Mouse (Mus musculus) spleen, postnatal 4 days (tissue): ENCODE data around the gene Taf1a.
"Not testable (repeated sequence)": the region's sequence is repeated elsewhere in the genome, so short reads cannot be mapped to it uniquely, and the experiment has no call there.

Experiments used
- DNase-seq, 2 experiments: peaks; one replicate each; pipeline ENCODE4 v3.0.0; 2022; ENCODE audit warnings: low spot score in 2 of 2

Gene Taf1a

DNA sequence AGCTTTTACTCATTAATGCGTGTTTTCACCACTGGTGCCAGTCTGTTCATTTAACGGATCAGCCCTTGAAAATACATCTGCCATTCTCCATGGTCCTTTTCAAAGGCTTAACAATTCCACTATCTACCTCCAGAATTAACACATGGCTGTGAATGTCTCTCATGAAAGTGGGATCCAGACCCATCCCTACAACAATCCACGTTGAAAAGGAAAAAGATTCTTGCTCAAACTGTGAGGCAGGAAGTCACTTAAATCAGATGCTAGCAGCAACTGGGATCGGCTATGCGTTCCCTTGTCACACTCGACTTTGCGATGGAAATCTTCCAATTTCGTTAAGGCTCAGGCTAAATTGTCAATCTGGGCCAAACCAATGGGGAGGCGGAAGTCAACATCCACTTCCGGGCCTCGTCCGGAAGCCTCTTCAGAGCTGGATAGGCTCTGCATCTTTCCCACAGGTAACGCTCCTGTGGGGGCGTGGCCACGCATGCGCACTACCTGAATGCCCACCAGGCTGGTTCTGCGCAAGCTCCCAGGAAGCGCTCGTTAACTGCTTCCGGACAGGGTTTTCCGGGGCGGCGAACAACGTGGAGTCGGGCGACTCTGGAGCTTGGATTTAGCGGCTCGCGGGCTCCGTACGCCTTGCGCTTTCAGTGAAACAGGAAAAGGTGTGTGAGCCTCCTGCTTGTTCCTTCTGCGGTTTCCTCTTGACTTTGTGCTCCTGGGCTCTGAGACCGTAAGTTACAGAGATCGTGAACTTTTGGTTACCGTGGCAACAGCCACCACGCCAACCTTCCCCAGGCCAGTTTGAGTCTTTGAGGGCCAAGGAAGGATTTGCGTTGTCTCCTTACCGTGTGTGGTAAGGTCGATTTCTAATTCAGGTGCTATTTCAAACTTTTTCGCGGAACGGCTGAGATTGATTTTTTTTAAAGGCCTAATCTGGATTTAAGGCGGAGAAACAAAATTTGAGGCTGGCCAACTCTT lies at the start of gene Taf1a:
Gene Taf1a, plus strand, starts transcription at position 556 of the 981 bp plus-strand sequence.
- DNase-seq, result peak; percentile 83 to 91

DNA sequence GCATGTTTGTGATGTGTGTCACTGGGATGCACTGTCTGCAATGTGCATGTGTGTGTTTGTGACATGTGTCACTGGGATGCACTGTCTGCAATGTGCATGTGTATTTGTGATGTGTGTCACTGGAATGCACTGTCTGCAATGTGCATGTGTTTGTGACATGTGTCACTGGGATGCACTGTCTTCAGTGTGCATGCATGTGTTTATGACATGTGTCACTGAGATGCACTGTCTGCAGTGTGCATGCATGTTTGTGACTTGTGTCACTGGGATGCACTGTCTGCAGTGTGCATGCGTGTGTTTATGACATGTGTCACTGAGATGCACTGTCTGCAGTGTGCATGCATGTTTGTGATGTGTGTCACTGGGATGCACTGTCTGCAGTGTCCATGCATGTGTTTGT lies 45.9 kb upstream of the Taf1a start:
- not testable (repeated sequence) for DNase-seq

DNA sequence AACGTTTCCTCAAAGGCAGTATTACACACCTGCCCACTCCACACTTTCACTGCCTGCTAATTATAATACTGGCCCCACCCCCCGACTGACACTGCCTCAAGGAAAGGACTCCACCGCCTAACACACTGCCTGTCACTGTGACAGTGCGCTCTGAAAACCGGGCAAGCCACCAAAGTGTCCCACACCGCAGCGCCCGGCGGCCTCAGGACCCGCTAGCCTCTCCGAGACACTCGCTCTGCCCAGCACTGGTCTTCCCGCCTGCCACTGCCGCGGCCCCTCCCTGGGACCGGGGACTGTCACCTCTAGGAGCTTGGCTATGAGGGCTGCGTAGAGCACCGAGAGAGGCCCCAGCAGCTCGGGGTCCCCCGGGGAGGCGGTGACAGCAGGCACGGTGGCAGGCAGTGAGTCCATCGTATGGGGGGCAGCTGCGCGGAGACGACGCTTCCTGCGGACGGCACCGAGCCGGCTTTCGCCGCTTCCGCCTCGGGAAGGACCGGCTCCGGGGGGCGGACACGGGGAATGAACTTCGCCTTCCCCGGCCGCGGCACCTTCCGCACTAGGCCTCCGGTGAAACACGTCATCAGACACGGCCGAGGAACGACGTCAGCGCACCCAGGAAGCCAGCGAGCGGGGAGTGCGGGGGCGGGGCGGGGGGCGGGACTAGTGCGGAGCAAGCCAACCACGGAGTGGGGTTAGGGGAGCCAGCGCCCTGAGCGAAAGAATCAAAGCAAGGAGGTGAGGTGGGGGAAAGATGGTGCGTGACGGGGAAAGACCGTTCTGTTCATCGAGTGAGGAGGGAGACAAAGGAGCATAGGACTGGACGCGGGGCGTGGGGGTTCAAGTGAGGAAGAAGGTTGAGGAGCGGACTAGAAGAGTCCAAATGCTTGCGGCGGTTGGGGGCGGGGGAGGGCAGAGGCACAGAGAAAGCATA lies 43.6 kb upstream of the Taf1a start:
- DNase-seq, result peak; percentile 88 to 95

DNA sequence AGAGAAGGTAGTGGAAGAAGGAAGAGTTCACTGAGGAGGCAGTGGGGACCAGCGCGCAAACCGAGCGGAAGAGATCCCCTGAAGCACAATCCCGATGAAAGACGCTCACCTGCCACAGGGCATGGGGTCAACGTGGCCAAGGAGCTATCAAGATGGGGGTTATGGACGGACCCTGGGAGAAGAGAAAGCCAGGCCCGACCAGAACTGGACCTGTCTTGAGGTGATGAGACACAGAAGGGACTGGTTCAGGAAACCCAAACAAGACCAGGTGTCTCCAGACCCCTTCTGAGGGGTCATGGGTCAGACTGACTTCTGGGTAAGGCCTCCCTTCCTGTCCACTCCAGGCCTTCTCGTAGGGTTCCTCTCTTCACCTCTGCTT lies 43.0 kb upstream of the Taf1a start:
- DNase-seq, result no peak

DNA sequence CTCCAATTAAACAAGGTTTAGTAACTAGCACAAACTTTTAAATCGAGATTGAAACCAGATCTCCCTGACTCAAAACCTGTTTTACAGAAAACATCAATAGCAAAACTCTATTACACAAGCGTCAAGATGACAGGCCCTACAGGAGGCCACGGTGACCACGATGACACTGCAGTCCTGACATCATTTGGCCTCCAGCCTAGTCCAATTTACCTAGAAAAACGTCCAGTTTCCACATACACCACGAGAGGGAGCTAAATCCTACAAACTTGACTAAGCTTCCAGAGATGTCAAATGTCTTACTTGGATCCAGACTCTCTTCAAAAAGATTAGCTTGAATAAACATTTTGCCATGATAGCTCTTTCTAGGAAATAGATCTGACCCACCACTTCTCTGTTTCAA lies 38.9 kb upstream of the Taf1a start:
- peak; percentile 61 to 73 for DNase-seq

DNA sequence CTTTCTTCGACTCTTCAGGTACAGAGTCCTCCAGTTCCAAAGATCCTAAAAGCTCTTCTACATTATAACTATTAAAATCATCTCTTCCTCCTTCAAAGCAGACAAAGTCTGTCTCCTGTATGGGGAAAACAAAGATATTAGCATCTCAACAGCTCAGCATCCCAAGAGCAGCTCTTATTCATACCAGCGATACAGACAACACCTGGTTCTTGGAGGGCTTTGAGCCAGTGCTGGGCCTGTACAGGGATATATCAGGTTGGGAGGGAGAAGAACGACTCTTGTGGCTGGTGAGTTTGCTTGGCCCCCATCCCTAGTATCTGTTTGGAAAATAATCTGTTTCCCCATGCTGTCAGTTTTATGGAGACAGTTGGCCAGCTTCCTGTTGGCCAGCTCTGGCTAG lies 29.9 kb upstream of the Taf1a start:
- DNase-seq, result no peak

DNA sequence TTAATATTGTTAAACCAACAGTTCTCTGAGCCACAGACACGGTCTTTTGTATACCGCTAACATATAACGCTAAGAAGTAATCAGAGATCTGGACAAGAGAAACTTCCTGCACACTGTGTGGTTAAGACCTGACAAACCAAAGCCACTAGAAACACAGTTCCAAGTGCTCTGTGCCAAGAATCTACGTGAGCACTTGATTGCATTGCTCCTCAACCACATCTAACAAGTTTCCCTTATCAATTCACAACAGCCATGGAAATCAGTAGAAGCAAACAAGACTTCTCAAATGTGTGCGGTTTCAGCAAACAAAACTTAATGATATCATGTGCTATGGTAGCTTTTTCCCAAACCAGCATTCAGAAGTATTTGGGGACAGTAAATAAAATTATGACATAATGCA lies 26.5 kb upstream of the Taf1a start:
- no peak for DNase-seq

DNA sequence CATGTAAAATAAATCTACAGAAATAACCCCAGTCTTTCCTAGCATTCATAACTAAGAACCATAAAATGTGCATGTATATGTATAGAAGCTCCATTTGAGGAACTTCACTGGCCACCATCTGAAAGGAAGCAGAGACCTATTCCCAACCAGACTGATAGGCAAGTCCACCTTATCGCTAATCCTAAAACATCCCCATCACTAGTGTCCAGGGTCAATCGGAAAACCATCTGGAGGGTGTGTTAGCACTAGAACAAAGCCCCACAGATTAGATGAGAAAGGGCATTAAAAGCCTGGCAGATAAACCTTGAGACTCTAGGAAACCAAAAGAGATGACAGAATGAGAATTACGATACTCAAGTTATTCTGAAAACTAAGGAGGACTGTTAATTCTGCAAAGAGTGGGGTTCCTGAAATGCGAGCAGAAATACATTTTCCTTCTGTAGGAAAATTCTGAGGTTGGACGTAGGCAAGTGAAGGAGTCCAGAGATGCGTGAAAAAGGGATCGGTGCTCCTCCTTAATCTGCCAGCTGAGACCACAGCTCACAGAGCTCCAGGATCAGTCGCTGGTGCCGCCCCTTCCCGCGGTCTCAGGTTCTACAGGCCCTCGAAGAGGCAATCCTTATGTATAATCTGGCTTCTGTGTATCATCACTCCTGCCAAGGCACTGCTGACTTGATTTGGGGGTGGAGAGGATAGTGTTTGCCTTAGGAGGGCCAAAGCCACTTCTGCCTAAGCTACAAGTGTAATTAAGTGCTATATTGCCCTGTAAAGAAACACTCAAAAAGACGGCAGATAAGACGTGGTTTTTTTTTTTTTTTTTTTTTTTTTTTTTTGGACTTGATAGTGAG lies 25.8 kb upstream of the Taf1a start:
- DNase-seq, result no peak

DNA sequence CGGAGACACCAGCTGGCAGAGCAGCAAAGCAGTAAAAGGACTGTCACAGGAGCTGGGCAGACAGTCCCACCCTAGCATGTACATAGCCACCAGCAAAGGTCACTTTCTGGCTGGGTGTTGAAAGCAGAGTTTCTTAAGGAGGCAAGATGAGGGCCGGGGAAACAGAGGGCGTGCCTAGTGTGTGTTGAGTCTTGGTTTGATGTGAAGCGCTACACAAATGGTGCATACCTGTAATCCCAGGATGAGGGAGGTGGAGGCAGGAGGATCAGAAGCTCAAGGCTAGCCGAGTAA lies 25.3 kb upstream of the Taf1a start:
- DNase-seq, result no peak

DNA sequence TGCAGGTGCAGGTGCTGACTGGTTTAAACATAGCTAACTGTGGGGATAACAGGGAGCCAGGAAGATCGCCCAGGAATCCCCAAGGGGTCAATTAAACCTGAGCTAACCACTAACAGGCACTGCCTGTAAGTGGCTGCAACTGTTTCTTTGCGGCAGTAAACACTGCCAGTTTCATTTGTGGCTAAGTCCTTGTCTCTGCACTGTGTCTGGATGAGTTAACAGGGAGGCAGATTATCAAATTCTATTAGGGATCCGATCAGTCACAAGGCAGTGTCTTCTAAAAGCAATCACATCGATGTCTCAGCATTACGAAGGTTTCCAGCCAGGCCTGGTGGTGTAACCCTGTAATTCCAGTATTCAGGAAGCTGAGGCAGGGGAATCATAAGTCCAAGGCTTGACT lies 22.4 kb upstream of the Taf1a start:
- DNase-seq, result no peak

DNA sequence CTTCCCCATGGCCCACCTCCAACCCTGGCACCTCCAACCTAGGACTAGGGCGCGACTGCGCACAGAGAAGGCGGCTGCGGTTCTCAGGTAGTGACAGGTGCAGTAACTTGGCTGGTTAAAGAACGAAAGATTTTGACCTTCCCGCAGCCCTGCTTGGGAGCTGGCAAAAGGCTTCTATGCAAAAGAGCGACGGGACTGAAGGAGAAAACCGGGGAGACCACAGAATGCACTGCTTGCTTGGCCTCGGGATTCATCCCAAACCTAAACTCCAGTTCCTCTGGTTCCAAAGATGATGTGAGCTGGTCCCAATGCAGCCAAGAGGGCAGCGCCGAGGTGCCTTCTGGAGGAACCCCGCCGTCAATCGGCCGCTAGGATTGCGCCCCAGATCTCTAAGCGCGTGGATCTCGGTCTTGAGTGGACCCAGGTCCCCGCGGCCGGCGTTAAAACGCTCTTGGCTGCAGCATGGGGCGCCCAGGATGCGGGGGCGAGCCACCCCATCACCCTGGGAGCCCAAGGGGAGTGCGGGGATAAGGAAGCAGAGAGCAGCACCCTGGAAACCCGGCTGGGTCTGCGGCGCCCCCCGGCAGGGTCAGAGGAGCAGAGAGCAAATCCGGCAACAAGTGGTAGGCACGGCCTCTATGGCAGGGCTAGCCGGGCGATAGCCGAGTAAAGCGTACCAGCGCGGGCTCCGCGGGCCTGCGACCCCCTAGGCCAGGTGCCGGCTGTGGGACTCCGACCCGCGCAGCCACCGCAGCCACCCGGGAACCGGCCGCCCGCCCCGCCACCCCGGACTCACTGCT lies 20.0 kb upstream of the Taf1a start:
- peak in 1 of 2 experiments; percentile 21 for DNase-seq

DNA sequence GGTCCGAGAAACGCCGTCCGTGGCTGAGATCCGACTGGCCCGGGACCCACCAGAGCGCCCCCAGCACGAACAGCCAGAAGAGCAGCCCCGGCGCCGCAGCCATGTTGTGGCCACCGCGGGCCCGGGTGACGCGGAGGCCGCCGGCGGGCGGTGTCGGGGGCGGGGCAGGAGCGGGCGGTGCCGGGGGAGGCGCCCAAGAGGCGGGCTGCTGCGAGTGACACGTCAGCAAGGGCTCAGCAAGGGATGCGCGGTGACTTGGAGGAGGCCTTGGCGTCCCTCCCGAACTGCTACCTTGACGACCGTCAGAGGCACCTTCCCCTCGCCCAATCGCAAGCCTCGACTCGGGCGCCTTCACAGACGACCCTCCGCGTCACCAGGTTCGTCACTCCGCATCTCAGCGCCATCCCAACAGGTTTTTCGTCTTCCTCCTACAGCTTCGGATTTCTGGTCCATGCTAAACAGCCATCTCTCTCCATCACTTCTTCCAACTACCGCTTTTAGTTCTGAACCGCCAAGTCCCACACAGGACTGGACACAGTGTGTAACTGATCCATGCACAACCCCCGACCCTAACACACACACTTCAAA lies 19.3 kb upstream of the Taf1a start, which contains the start of gene Mia3:
Gene Mia3, minus strand, starts transcription at position 127 of the 588 bp plus-strand sequence.
- peak; percentile 88 to 94 for DNase-seq

DNA sequence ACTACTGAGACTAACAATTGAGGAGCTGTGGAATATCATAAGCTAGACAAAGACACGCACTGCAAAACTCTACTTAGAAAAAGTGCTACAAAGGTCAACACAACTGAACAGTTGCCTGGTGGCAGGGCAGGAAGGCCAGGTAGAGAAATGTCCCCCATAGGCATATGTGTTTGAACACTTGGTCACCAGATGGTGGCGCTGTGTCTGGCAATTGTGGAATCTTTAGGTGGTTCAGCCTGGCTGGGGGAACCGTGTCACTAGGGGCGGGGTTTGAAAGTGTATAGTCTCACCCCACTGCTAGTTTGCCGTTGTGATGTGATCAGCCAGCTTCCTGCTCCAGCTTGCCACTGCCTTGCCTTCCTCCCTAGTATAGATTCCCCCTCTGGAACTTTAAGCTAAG lies 14.1 kb upstream of the Taf1a start:
- DNase-seq, result no peak

DNA sequence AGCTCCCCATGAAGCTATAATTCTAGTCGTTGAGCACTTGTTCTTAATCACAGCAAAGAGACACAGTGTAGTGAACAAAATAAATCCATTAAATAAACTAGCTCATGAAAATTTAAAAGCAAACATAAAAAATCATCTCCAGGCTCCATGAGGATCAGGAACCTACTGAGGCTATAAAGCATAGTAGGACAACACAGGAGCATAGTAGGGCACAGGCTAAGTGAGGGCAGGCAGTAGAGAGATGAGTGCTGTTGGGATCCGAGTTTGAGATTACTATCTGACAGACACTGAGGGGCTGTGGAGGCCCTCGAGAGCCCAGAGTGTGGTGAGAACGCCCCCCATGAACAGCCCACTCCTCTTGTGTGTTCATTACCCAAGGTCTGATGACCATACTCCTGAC lies 11.7 kb upstream of the Taf1a start:
- no peak for DNase-seq

DNA sequence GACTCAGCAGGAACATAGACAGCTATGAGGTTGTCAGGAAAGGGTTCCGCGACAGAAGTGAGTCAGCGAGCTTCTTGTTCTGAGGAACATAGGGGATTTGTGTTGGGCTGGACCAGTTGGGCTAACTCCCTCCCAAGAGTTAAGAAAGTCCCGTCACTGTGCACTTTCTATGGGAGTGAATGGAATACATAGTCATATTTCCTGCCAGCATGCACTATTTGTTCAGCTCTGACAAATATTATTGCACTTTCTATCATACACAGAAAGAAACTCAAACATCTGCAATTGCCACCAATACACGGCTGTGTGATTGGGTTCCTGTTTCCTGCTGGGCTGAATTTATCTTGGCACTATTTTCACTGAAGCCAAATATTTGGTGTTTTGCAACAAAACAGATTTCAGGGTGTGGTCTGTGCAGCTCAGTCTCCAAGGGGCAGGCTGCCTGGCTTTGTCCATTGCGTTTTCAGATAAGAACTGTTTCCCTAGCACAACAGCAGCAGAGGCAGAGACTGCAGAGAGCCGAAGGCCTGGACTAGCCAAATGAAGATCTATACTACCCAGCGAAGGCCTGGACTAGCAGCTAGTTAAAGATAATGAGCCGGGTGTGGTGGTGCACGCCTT lies 10.3 kb upstream of the Taf1a start:
- DNase-seq, result no peak

DNA sequence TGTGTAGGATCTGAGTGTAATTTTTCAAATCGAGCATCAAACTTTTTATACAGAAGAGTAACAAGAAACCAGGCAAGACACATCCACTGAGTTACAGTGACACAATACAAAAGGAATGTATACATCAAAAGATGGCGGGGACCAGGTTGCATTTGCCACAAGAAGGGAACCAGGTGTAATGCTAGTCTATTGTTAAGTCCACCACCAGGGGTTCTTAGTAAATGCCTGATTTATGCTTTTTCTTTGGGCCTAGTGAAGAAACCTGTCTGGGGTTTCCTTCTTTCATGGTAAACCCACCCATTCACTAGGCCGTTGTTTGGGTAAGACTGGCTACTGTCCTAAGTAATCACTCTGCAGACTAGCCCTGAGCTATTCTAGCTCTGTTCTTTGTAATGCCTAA lies 9.4 kb upstream of the Taf1a start:
- not testable (repeated sequence) for DNase-seq

DNA sequence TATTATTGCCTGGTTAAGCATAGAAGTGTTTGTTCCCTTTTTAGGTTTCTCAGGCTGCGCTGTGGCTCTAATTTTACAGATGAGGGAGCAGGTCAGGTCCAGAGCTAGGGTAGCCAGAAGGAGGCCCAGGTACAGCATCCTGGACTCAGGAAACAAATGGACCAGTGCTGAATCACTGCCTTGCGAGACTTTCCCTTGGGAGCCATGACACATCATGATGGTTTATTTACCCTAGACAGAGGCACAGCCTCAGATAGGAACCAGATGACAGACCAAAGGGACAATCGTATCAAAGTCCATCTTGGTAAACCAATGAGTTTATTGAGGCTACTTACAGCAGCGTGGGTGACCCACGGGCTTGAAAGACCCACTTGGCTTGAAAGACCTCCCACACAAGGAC lies 7.0 kb upstream of the Taf1a start:
- no peak for DNase-seq

DNA sequence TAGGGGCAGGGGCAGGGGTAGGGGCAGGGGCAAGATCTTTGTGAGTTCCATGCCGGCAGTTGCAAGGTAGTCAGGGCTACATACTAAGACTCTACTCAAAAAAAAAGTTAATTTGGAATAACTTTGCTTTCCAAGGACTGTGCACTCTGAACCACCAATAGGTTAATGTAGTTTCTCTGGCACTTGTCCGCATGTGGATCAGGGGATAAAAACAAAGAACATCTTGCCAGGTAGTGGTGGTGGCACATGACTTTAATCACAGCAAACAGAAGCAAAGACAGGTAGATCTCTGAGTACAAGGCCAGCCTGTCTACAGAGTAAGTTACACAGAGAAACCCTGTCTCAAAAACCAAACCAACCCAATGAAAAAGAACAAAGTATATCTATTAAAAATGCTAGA lies 6.2 kb upstream of the Taf1a start:
- DNase-seq, result no peak

DNA sequence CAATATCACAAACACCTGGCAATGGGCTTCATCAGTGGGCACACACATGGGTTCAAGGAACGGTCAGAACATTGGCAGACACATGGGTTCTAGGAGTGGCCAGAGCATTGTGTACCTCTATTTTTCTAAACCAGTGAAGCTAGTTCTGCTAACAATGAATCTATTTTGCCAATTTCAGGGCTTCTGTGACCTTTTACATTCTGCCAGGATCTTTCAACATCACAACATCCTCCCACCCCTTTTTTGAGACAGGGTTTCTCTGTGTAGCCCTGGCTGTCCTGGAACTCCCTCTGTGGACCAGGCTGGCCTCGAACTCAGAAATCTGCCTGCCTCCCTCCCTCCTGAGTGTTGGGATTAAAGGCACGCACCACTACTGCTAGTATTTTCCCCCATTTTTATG lies 1.4 kb upstream of the Taf1a start:
- DNase-seq, result not testable (repeated sequence)

DNA sequence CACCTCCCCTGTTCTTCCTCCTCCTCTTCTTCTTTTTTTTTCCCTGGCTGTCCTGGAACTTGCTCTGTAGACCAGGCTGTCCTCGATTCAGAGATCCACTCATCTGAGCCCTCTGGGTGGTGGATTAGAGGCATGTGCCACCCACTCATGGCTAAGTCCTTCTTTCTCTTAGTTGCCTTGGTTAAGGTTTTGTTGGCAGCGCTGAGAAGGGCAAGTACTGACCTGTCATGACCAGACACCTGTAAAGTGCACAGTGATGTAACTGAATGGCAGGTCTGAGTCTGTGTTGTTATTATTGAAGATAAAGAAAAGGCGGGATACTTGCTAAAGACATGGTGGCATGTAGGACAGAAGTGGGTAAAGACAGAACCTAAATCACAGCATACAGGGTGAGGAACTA lies 14.6 kb downstream of the Taf1a start:
- DNase-seq, result no peak
